Mouse (Mus musculus) heart, postnatal 0 days (tissue): ENCODE results near the gene Sgsh. TPM values are rescaled to one million over a fixed set of nuclear protein-coding genes. Genes with fewer than 3 reads are reported as not detected.
A peak's percentile ranks its signal among the peaks of the same experiment; 100 is the strongest.

Experiments
- ATAC-seq: fragments of 200-750 bp; cut with Nextera tagmentation; 2 replicates; pipeline ENCODE4 v1.8.0; 2017; ENCODE audit warnings: low read depth, moderate number of reproducible peaks, moderate library complexity; ENCODE audit not compliant: insufficient read depth
- DNase-seq: peaks from one replicate; pipeline ENCODE4 v3.0.0-alpha.2; 2016; ENCODE audit warnings: low spot score
- H3K27ac ChIP-seq: fragments of 300-500 bp; sonication (generic); 2 replicates; pipeline ENCODE4 v1.5.1; 2014; ENCODE audit warnings: low read depth, mild to moderate bottlenecking
- H3K27me3 ChIP-seq: fragments of 300-500 bp; sonication (generic); 2 replicates; pipeline ENCODE4 v1.6.1; 2014; ENCODE audit warnings: low read length, mixed read lengths; ENCODE audit not compliant: control insufficient read depth, insufficient read depth
- H3K36me3 ChIP-seq: fragments of 300-500 bp; sonication (generic); replicated peaks from 2 replicates; pipeline ENCODE4 v1.6.1; 2014; ENCODE audit warnings: low read length, mixed read lengths; ENCODE audit not compliant: control insufficient read depth, insufficient read depth
- H3K4me1 ChIP-seq: fragments of 300-500 bp; sonication (generic); 2 replicates; pipeline ENCODE4 v1.6.1; 2014; ENCODE audit warnings: antibody characterized with exemption; ENCODE audit not compliant: control insufficient read depth, insufficient read depth
- H3K4me2 ChIP-seq: fragments of 300-500 bp; sonication (generic); 2 replicates; pipeline ENCODE4 v1.6.1; 2014; ENCODE audit warnings: low read depth, mild to moderate bottlenecking, low read length, moderate library complexity
- H3K4me3 ChIP-seq: fragments of 300-500 bp; sonication (generic); 2 replicates; pipeline ENCODE4 v1.5.1; 2014; ENCODE audit warnings: low read depth, low read length
- H3K9ac ChIP-seq: fragments of 300-500 bp; sonication (generic); replicated peaks from 2 replicates; pipeline ENCODE4 v1.6.1; 2014; ENCODE audit warnings: low read depth, low read length, mixed read lengths
- H3K9me3 ChIP-seq: fragments of 300-500 bp; sonication (generic); replicated peaks from 2 replicates; pipeline ENCODE4 v1.6.1; 2016; ENCODE audit warnings: low read length; ENCODE audit not compliant: control insufficient read depth
- CTCF ChIP-seq: IDR thresholded peaks from 2 replicates; pipeline ENCODE4 v1.5.1; 2016; ENCODE audit warnings: antibody characterized with exemption, control low read depth, low read depth
- EP300 ChIP-seq: IDR thresholded peaks from 2 replicates; pipeline ENCODE4 v1.6.1; 2016; ENCODE audit warnings: antibody characterized with exemption, low read depth
- WGBS: fragments of 180-500 bp; shearing (Covaris S2); extraction: QIAGEN DNeasy Blood & Tissue Kit; methylation state at CpG from one replicate; pipeline ENCODE4 v1.1.7; 2014; 5-methylcytosine and 5-hydroxymethylcytosine counted together
- polyA plus RNA-seq: library from polyadenylated mRNA; unstranded; fragments of >200 nt; fragmentation: Nextera tagmentation; extraction: Ambion mirVana; gene quantifications from 2 replicates; pipeline ENCODE4 v1.2.1, GENCODE M21; 2015
- total RNA-seq: library from RNA; depleted of rRNA; stranded (reverse); fragments of >200 nt; gene quantifications from 2 replicates; pipeline ENCODE4 v1.2.3, GENCODE M21; 2014; ENCODE audit warnings: low replicate concordance

The Sgsh gene
- total and polyA plus RNA-seq, 2 experiments from 2014 or later = 6.5 to 14.8 TPM

- Histone ChIP-seq H3K36me3 (peaks cover 22% of the 10 kb centered on the region), H3K4me1 (no peaks in the 10 kb centered on the region), H3K4me3 (no peak overlapping the region), H3K27ac (no peak overlapping the region), H3K4me2 (no peak overlapping the region), H3K27me3 (no peaks in the 10 kb centered on the region), H3K9me3 (no peaks in the 10 kb centered on the region), H3K9ac (no peak overlapping the region)
- TF ChIP-seq EP300 = no peak
- ATAC-seq (peak; percentile 37), DNase-seq (no peak)
- WGBS = 64% methylated on average over 6 of the region's 6 CpGs
Measured at GRCm38 (mm10) chr11:119375425-119375824, 20.1 kb upstream of the Sgsh start.

- ATAC-seq (peak; percentile 83), DNase-seq (peak; percentile 64)
- Histone ChIP-seq H3K27ac (no peak overlapping the region), H3K9me3 (peaks cover 5% of the 10 kb centered on the region; the same call in 1 of the 2 replicates), H3K9ac (no peak overlapping the region), H3K4me3 (no peak overlapping the region), H3K36me3 (peaks cover 15% of the 10 kb centered on the region), H3K4me2 (no peak overlapping the region), H3K4me1 (no peaks in the 10 kb centered on the region), H3K27me3 (no peaks in the 10 kb centered on the region)
- TF ChIP-seq CTCF (peak; percentile 76), EP300 (no peak)
- WGBS = 34% methylated on average over 11 of the region's 11 CpGs
Measured at GRCm38 (mm10) chr11:119363534-119364145, 8.3 kb upstream of the Sgsh start.

GRCm38 (mm10) chr11:119362769-119363533, 7.6 kb upstream of the Sgsh start:
- Histone ChIP-seq H3K36me3 (peaks cover 15% of the 10 kb centered on the region; the same call in 1 of the 2 replicates), H3K4me1 (no peaks in the 10 kb centered on the region), H3K27ac (no peak overlapping the region), H3K4me2 (no peak overlapping the region), H3K9me3 (peaks cover 5% of the 10 kb centered on the region; the same call in 1 of the 2 replicates), H3K4me3 (no peak overlapping the region), H3K9ac (0 out of 2 replicates have a peak overlapping the region, but pooled peaks have one; percentile 18), H3K27me3 (no peaks in the 10 kb centered on the region)
- ATAC-seq = peak; percentile 25; the same call in 1 of the 2 replicates
- WGBS = 33% methylated on average over 11 of the region's 11 CpGs
- no peak for TF ChIP-seq CTCF
- no peak for TF ChIP-seq EP300
- no peak for DNase-seq

- Histone ChIP-seq H3K4me2 (no peak overlapping the region), H3K4me1 (peaks cover 15% of the 10 kb centered on the region)
Measured at GRCm38 (mm10) chr11:119359089-119359488, 3.8 kb upstream of the Sgsh start.

GRCm38 (mm10) chr11:119354798-119355442, 416 bp downstream of the Sgsh start:
- no peak for DNase-seq
- TF ChIP-seq EP300 (no peak), CTCF (no peak)
- Histone ChIP-seq H3K4me2 (peak overlapping the region; percentile 96), H3K36me3 (0 out of 2 replicates have a peak, but pooled peaks cover 6% of the 10 kb centered on the region), H3K27me3 (no peaks in the 10 kb centered on the region), H3K9ac (peak overlapping the region; percentile 68), H3K4me3 (peak overlapping the region; percentile 87), H3K27ac (peak overlapping the region; percentile 88), H3K4me1 (peaks cover 15% of the 10 kb centered on the region), H3K9me3 (no peaks in the 10 kb centered on the region)
- peak; percentile 19 for ATAC-seq
- WGBS = 1% methylated on average over 23 of the region's 23 CpGs

More at GRCm38 (mm10) chr11:119359089-119359488, 3.8 kb upstream of the Sgsh start:
- DNase-seq = no peak
- Histone ChIP-seq H3K9ac (no peak overlapping the region), H3K9me3 (no peaks in the 10 kb centered on the region), H3K27ac (no peak overlapping the region), H3K27me3 (no peaks in the 10 kb centered on the region), H3K36me3 (0 out of 2 replicates have a peak, but pooled peaks cover 11% of the 10 kb centered on the region), H3K4me3 (no peak overlapping the region)
- 91% methylated on average over 10 of the region's 10 CpGs for WGBS
- TF ChIP-seq EP300 (no peak), CTCF (no peak)
- no peak for ATAC-seq
